Mouse (Mus musculus) stomach, postnatal 0 days (tissue): Measurements from ENCODE around the gene Ncaph.

Source experiments
- CTCF ChIP-seq: IDR thresholded peaks from 2 replicates; pipeline ENCODE4 v1.5.1; 2016; ENCODE audit warnings: antibody characterized with exemption, low read depth, mild to moderate bottlenecking, moderate library complexity
- EP300 ChIP-seq: optimal IDR thresholded peaks from 2 replicates; pipeline ENCODE3; 2016; ENCODE audit warnings: antibody characterized with exemption

- TF ChIP-seq CTCF (no peak), EP300 (no peak)
Measured at GRCm38 (mm10) chr2:127136979-127137378, 3.2 kb upstream of the Ncaph start.
